Mouse (Mus musculus) hindbrain, embryonic 11.5 days (tissue): Measurements from ENCODE around the gene Zic1. TPM values are rescaled to one million over a fixed set of nuclear protein-coding genes. Genes with fewer than 3 reads are reported as not detected.

Source experiments
- ATAC-seq: fragments of 200-750 bp; cut with Nextera tagmentation; 2 replicates; pipeline ENCODE4 v1.8.0; 2017; ENCODE audit warnings: mild to moderate bottlenecking, moderate TSS enrichment, moderate library complexity; ENCODE audit not compliant: low FRiP score
- DNase-seq: peaks from one replicate; pipeline ENCODE4 v3.0.0-alpha.2; 2015; ENCODE audit warnings: low spot score
- H3K27ac ChIP-seq: fragments of 300-500 bp; sonication (generic); 2 replicates; pipeline ENCODE4 v1.5.1; 2014; ENCODE audit warnings: mild to moderate bottlenecking, low read depth, low read length
- H3K27me3 ChIP-seq: fragments of 300-500 bp; sonication (generic); 2 replicates; pipeline ENCODE4 v1.6.1; 2014; ENCODE audit warnings: mild to moderate bottlenecking, low read length, moderate library complexity, mixed read lengths; ENCODE audit not compliant: control insufficient read depth, insufficient read depth
- H3K36me3 ChIP-seq: fragments of 300-500 bp; sonication (generic); 2 replicates; pipeline ENCODE4 v1.6.1; 2014; ENCODE audit warnings: mild to moderate bottlenecking, low read length, moderate library complexity, mixed read lengths; ENCODE audit not compliant: control insufficient read depth, insufficient read depth
- H3K4me1 ChIP-seq: fragments of 300-500 bp; sonication (generic); replicated peaks from 2 replicates; pipeline ENCODE4 v1.6.1; 2014; ENCODE audit warnings: low read length, mixed read lengths; ENCODE audit not compliant: control insufficient read depth, insufficient read depth
- H3K4me2 ChIP-seq: fragments of 300-500 bp; sonication (generic); replicated peaks from 2 replicates; pipeline ENCODE4 v1.6.1; 2014; ENCODE audit warnings: mild to moderate bottlenecking, low read depth, low read length
- H3K4me3 ChIP-seq: fragments of 300-500 bp; sonication (generic); 2 replicates; pipeline ENCODE4 v1.5.1; 2014; ENCODE audit warnings: low read depth, low read length
- H3K9ac ChIP-seq: fragments of 300-500 bp; sonication (generic); 2 replicates; pipeline ENCODE4 v1.6.1; 2014; ENCODE audit warnings: low read depth, low read length
- H3K9me3 ChIP-seq: fragments of 300-500 bp; sonication (generic); 2 replicates; pipeline ENCODE4 v1.6.1; 2016; ENCODE audit warnings: low read length; ENCODE audit not compliant: control insufficient read depth
- WGBS: fragments of 180-500 bp; shearing (Covaris S2); extraction: QIAGEN DNeasy Blood & Tissue Kit; methylation state at CpG from one replicate; pipeline ENCODE4 v1.1.7; 2014; 5-methylcytosine and 5-hydroxymethylcytosine counted together
- polyA plus RNA-seq: library from polyadenylated mRNA; unstranded; fragments of >200 nt; fragmentation: Nextera tagmentation; extraction: Ambion mirVana; gene quantifications from 2 replicates; pipeline ENCODE4 v1.2.1, GENCODE M21; 2014

The Zic1 gene
- polyA plus RNA-seq, 1 experiment from 2014 or later, result 23.8 TPM

- Histone ChIP-seq H3K4me1 (no peaks in the 10 kb centered on the region), H3K9ac (peak overlapping the region; percentile 96), H3K36me3 (no peaks in the 10 kb centered on the region), H3K27ac (peak overlapping the region; percentile 85), H3K27me3 (peaks cover 49% of the 10 kb centered on the region), H3K4me3 (peak overlapping the region; percentile 79), H3K9me3 (no peaks in the 10 kb centered on the region), H3K4me2 (peak overlapping the region; percentile 44)
- peak; percentile 6 for ATAC-seq
- under 1% methylated on average over 35 of the region's 35 CpGs for WGBS
- DNase-seq, result peak; percentile 58
Observed at GRCm38 (mm10) chr9:91361033-91361855, 4.4 kb downstream of the Zic1 start.

GRCm38 (mm10) chr9:91360151-91361032 is 5.2 kb downstream of the Zic1 start:
- 0 out of 2 replicates have a peak overlapping the region, but pooled peaks have one; percentile 85 for H3K27ac ChIP-seq
- no peaks in the 10 kb centered on the region for H3K36me3 ChIP-seq
- peak overlapping the region; percentile 44 for H3K4me2 ChIP-seq
- H3K9me3 ChIP-seq, result no peaks in the 10 kb centered on the region
- H3K4me1 ChIP-seq, result no peaks in the 10 kb centered on the region; the same call in 1 of the 2 replicates
- ATAC-seq, result no peak
- peak; percentile 54 for DNase-seq
- 3% methylated on average over 21 of the region's 21 CpGs for WGBS
- H3K4me3 ChIP-seq, result peak overlapping the region; percentile 79
- peaks cover 52% of the 10 kb centered on the region for H3K27me3 ChIP-seq
- H3K9ac ChIP-seq, result peak overlapping the region; percentile 96

GRCm38 (mm10) chr9:91358851-91359687 is 6.5 kb downstream of the Zic1 start:
- WGBS, result 10% methylated on average over 10 of the region's 10 CpGs
- peak overlapping the region; percentile 14 for H3K4me2 ChIP-seq
- H3K36me3 ChIP-seq, result no peaks in the 10 kb centered on the region
- ATAC-seq (no peak), DNase-seq (peak; percentile 68)
- no peaks in the 10 kb centered on the region for H3K9me3 ChIP-seq
- no peaks in the 10 kb centered on the region; the same call in 1 of the 2 replicates for H3K4me1 ChIP-seq
- no peak overlapping the region for H3K9ac ChIP-seq
- H3K27me3 ChIP-seq, result peaks cover 54% of the 10 kb centered on the region
- H3K4me3 ChIP-seq, result peak overlapping the region; percentile 26
- H3K27ac ChIP-seq, result 0 out of 2 replicates have a peak overlapping the region, but pooled peaks have one; percentile 1

GRCm38 (mm10) chr9:91357321-91357720 is 8.3 kb downstream of the Zic1 start:
- peaks cover 54% of the 10 kb centered on the region for H3K27me3 ChIP-seq
- 16% methylated on average over 3 of the region's 3 CpGs for WGBS

GRCm38 (mm10) chr9:91356353-91356740 is 9.3 kb downstream of the Zic1 start:
- DNase-seq (peak; percentile 46), ATAC-seq (no peak)
- Histone ChIP-seq H3K27ac (peak overlapping the region; percentile 59), H3K4me2 (peak overlapping the region; percentile 34; the same call in 1 of the 2 replicates), H3K9me3 (no peaks in the 10 kb centered on the region), H3K36me3 (no peaks in the 10 kb centered on the region), H3K9ac (no peak overlapping the region), H3K4me1 (no peaks in the 10 kb centered on the region; the same call in 1 of the 2 replicates), H3K4me3 (no peak overlapping the region), H3K27me3 (peaks cover 54% of the 10 kb centered on the region)
- 15% methylated on average over 4 of the region's 4 CpGs for WGBS

More at GRCm38 (mm10) chr9:91357321-91357720, 8.3 kb downstream of the Zic1 start:
- Histone ChIP-seq H3K27ac (0 out of 2 replicates have a peak overlapping the region, but pooled peaks have one; percentile 52), H3K9me3 (no peaks in the 10 kb centered on the region), H3K4me1 (no peaks in the 10 kb centered on the region; the same call in 1 of the 2 replicates), H3K36me3 (no peaks in the 10 kb centered on the region), H3K4me3 (0 out of 2 replicates have a peak overlapping the region, but pooled peaks have one; percentile 16), H3K4me2 (no peak overlapping the region), H3K9ac (no peak overlapping the region)
- no peak for DNase-seq
- no peak for ATAC-seq

GRCm38 (mm10) chr9:91355629-91356352 is 9.8 kb downstream of the Zic1 start:
- peak overlapping the region; percentile 25 for H3K4me3 ChIP-seq
- no peaks in the 10 kb centered on the region for H3K36me3 ChIP-seq
- peak; percentile 81 for ATAC-seq
- peak overlapping the region; percentile 13; the same call in 1 of the 2 replicates for H3K9ac ChIP-seq
- no peaks in the 10 kb centered on the region for H3K9me3 ChIP-seq
- under 1% methylated on average over 34 of the region's 35 CpGs for WGBS
- H3K27me3 ChIP-seq, result peaks cover 56% of the 10 kb centered on the region
- DNase-seq, result peak; percentile 80
- peak overlapping the region; percentile 78 for H3K27ac ChIP-seq
- H3K4me1 ChIP-seq, result peaks cover 2% of the 10 kb centered on the region; the same call in 1 of the 2 replicates
- peak overlapping the region; percentile 34 for H3K4me2 ChIP-seq

- Histone ChIP-seq H3K4me1 (peaks cover 2% of the 10 kb centered on the region; the same call in 1 of the 2 replicates), H3K27me3 (peaks cover 60% of the 10 kb centered on the region), H3K9ac (peak overlapping the region; percentile 13; the same call in 1 of the 2 replicates), H3K27ac (peak overlapping the region; percentile 78), H3K4me2 (peak overlapping the region; percentile 34), H3K4me3 (peak overlapping the region; percentile 25), H3K36me3 (no peaks in the 10 kb centered on the region), H3K9me3 (no peaks in the 10 kb centered on the region)
- DNase-seq, result no peak
- no peak for ATAC-seq
- 0% methylated on average over 3 of the region's 7 CpGs for WGBS
Observed at GRCm38 (mm10) chr9:91355270-91355589, 10.4 kb downstream of the Zic1 start.
